Mouse (Mus musculus): ENCODE measurements around the gene Hist2h3c1.

DNA sequence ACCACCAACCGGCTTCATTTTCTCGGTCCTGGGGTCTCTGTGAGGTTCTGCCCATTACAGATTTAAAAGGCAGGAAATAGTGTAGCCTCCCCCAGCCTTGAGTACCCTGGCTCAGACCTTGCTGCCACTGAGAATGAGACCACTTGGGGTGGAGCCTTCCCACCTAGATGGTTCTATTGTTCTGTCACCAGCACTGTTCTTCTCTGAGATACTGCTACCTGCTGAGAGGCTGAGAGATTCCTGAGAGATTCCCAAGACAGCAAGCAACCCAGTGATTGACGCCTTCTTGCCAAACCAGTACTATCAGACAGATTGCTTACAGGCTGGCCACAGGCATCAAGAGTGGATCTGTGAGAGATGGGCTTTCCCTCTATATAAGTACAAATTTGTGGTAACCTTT, 42.7 kb downstream of the Hist2h3c1 start:
- TF ChIP-seq GATA1 (IDR thresholded peaks at IDR 0.05; ENCODE audit: borderline replicate concordance, low read length), result no peak
- no peak for TF ChIP-seq FLI1 (IDR thresholded peaks at IDR 0.05; ENCODE audit: low read length)

Measured in megakaryocyte, embryonic 14.5 days (primary cell).